Mouse (Mus musculus) limb, embryonic 15.5 days (tissue): Measurements from ENCODE around the gene Dennd1a. TPM values are rescaled to one million over a fixed set of nuclear protein-coding genes. Genes with fewer than 3 reads are reported as not detected.

Experiments
- ATAC-seq: fragments of 200-750 bp; cut with Nextera tagmentation; 2 replicates; pipeline ENCODE4 v1.8.0; 2017; ENCODE audit warnings: low read depth, moderate TSS enrichment; ENCODE audit not compliant: insufficient number of reproducible peaks, low FRiP score, low TSS enrichment
- H3K27ac ChIP-seq: fragments of 300-500 bp; sonication (generic); 2 replicates; pipeline ENCODE4 v1.5.1; 2015; ENCODE audit warnings: moderate library complexity, mild to moderate bottlenecking, inconsistent platforms
- H3K27me3 ChIP-seq: fragments of 300-500 bp; sonication (generic); 2 replicates; pipeline ENCODE4 v1.6.1; 2015; ENCODE audit warnings: inconsistent platforms
- H3K36me3 ChIP-seq: fragments of 300-500 bp; sonication (generic); 2 replicates; pipeline ENCODE4 v1.6.1; 2015; ENCODE audit warnings: inconsistent platforms
- H3K4me1 ChIP-seq: fragments of 300-500 bp; sonication (generic); 2 replicates; pipeline ENCODE4 v1.6.1; 2015; ENCODE audit warnings: inconsistent platforms
- H3K4me2 ChIP-seq: fragments of 300-500 bp; sonication (generic); 2 replicates; pipeline ENCODE4 v1.6.1; 2015; ENCODE audit warnings: mild to moderate bottlenecking, inconsistent platforms
- H3K4me3 ChIP-seq: fragments of 300-500 bp; sonication (generic); 2 replicates; pipeline ENCODE4 v1.5.1; 2015; ENCODE audit warnings: mild to moderate bottlenecking, inconsistent platforms
- H3K9ac ChIP-seq: fragments of 300-500 bp; sonication (generic); 2 replicates; pipeline ENCODE4 v1.6.1; 2015; ENCODE audit warnings: inconsistent platforms
- H3K9me3 ChIP-seq: fragments of 300-500 bp; sonication (generic); 2 replicates; pipeline ENCODE4 v1.6.1; 2016; ENCODE audit warnings: inconsistent platforms
- WGBS: fragments of 180-500 bp; shearing (Covaris S2); methylation state at CpG from one replicate; pipeline ENCODE4 v1.1.7; 2015; 5-methylcytosine and 5-hydroxymethylcytosine counted together
- polyA plus RNA-seq: library from polyadenylated mRNA; unstranded; fragments of >200 nt; fragmentation: Nextera tagmentation; extraction: Ambion mirVana; gene quantifications from 2 replicates; pipeline ENCODE4 v1.2.1, GENCODE M21; 2015

Dennd1a gene
- polyA plus RNA-seq, 1 experiment from 2014 or later, result 13.0 TPM

- no peak overlapping the region for H3K4me3 ChIP-seq
- no peaks in the 10 kb centered on the region for H3K36me3 ChIP-seq
- peak; percentile 82 for ATAC-seq
- no peak overlapping the region for H3K4me2 ChIP-seq
- H3K9me3 ChIP-seq, result no peaks in the 10 kb centered on the region
- H3K27me3 ChIP-seq, result peaks cover 4% of the 10 kb centered on the region; the same call in 1 of the 2 replicates
- H3K4me1 ChIP-seq, result peaks cover 70% of the 10 kb centered on the region
- WGBS, result 13% methylated on average over 2 of the region's 2 CpGs
- H3K27ac ChIP-seq, result peak overlapping the region; percentile 79
- H3K9ac ChIP-seq, result no peak overlapping the region
Measured at GRCm38 (mm10) chr2:37768903-37769302, 518.3 kb downstream of the Dennd1a start.

GRCm38 (mm10) chr2:37767739-37768138 is 519.5 kb downstream of the Dennd1a start:
- 0 out of 2 replicates have a peak, but pooled peaks cover under 1% of the 10 kb centered on the region for H3K27me3 ChIP-seq
- peak overlapping the region; percentile 79 for H3K27ac ChIP-seq
- H3K4me3 ChIP-seq, result no peak overlapping the region
- H3K36me3 ChIP-seq, result no peaks in the 10 kb centered on the region
- ATAC-seq, result no peak
- no peak overlapping the region for H3K9ac ChIP-seq
- no peak overlapping the region for H3K4me2 ChIP-seq
- peaks cover 70% of the 10 kb centered on the region for H3K4me1 ChIP-seq
- H3K9me3 ChIP-seq, result no peaks in the 10 kb centered on the region
- WGBS, result 72% methylated on average over 3 of the region's 3 CpGs

GRCm38 (mm10) chr2:37767080-37767547 is 520.1 kb downstream of the Dennd1a start:
- H3K4me2 ChIP-seq, result peak overlapping the region; percentile 19; the same call in 1 of the 2 replicates
- peaks cover 70% of the 10 kb centered on the region for H3K4me1 ChIP-seq
- peak overlapping the region; percentile 79 for H3K27ac ChIP-seq
- H3K27me3 ChIP-seq, result no peaks in the 10 kb centered on the region
- no peak overlapping the region for H3K4me3 ChIP-seq
- no peaks in the 10 kb centered on the region for H3K9me3 ChIP-seq
- no peaks in the 10 kb centered on the region for H3K36me3 ChIP-seq
- no peak for ATAC-seq
- no peak overlapping the region for H3K9ac ChIP-seq
- 4% methylated on average over 9 of the region's 9 CpGs for WGBS

GRCm38 (mm10) chr2:37766027-37766761 is 521.0 kb downstream of the Dennd1a start:
- no peak for ATAC-seq
- 59% methylated on average over 10 of the region's 11 CpGs for WGBS
- Histone ChIP-seq H3K4me1 (peaks cover 65% of the 10 kb centered on the region), H3K27ac (0 out of 2 replicates have a peak overlapping the region, but pooled peaks have one; percentile 79), H3K4me2 (no peak overlapping the region), H3K4me3 (no peak overlapping the region), H3K36me3 (no peaks in the 10 kb centered on the region), H3K9me3 (no peaks in the 10 kb centered on the region), H3K27me3 (no peaks in the 10 kb centered on the region), H3K9ac (no peak overlapping the region)

GRCm38 (mm10) chr2:37765082-37765483 is 522.1 kb downstream of the Dennd1a start:
- H3K36me3 ChIP-seq, result no peaks in the 10 kb centered on the region
- H3K9me3 ChIP-seq, result no peaks in the 10 kb centered on the region
- 16% methylated on average over 21 of the region's 21 CpGs for WGBS
- no peak overlapping the region for H3K4me2 ChIP-seq
- H3K27ac ChIP-seq, result 0 out of 2 replicates have a peak overlapping the region, but pooled peaks have one; percentile 4
- no peaks in the 10 kb centered on the region for H3K27me3 ChIP-seq
- H3K4me1 ChIP-seq, result peaks cover 55% of the 10 kb centered on the region
- H3K4me3 ChIP-seq, result no peak overlapping the region
- no peak overlapping the region for H3K9ac ChIP-seq
- ATAC-seq, result no peak

GRCm38 (mm10) chr2:37764514-37764913 is 522.7 kb downstream of the Dennd1a start:
- H3K9me3 ChIP-seq, result no peaks in the 10 kb centered on the region
- no peak overlapping the region for H3K9ac ChIP-seq
- H3K4me2 ChIP-seq, result no peak overlapping the region
- peaks cover 49% of the 10 kb centered on the region for H3K4me1 ChIP-seq
- H3K27me3 ChIP-seq, result no peaks in the 10 kb centered on the region
- H3K4me3 ChIP-seq, result no peak overlapping the region
- ATAC-seq, result no peak
- 83% methylated on average over 2 of the region's 2 CpGs for WGBS
- no peaks in the 10 kb centered on the region for H3K36me3 ChIP-seq
- no peak overlapping the region for H3K27ac ChIP-seq

GRCm38 (mm10) chr2:37763638-37764037 is 523.6 kb downstream of the Dennd1a start:
- Histone ChIP-seq H3K4me3 (no peak overlapping the region), H3K27ac (no peak overlapping the region), H3K36me3 (no peaks in the 10 kb centered on the region), H3K4me2 (no peak overlapping the region), H3K9ac (no peak overlapping the region), H3K27me3 (no peaks in the 10 kb centered on the region), H3K9me3 (no peaks in the 10 kb centered on the region), H3K4me1 (peaks cover 47% of the 10 kb centered on the region)
- WGBS, result 31% methylated on average over 3 of the region's 3 CpGs
- ATAC-seq, result no peak

- ATAC-seq, result no peak
- Histone ChIP-seq H3K9ac (no peak overlapping the region), H3K27me3 (no peaks in the 10 kb centered on the region), H3K9me3 (no peaks in the 10 kb centered on the region), H3K4me3 (no peak overlapping the region), H3K36me3 (no peaks in the 10 kb centered on the region), H3K4me2 (no peak overlapping the region), H3K27ac (no peak overlapping the region), H3K4me1 (peaks cover 43% of the 10 kb centered on the region)
- 35% methylated on average over 6 of the region's 6 CpGs for WGBS
Measured at GRCm38 (mm10) chr2:37760633-37761032, 526.6 kb downstream of the Dennd1a start.

GRCm38 (mm10) chr2:37758343-37759015 is 528.7 kb downstream of the Dennd1a start:
- peak overlapping the region; percentile 20; the same call in 1 of the 2 replicates for H3K4me3 ChIP-seq
- 0 out of 2 replicates have a peak, but pooled peaks have one; percentile 55 for ATAC-seq
- peak overlapping the region; percentile 75 for H3K27ac ChIP-seq
- peak overlapping the region; percentile 36 for H3K4me2 ChIP-seq
- H3K27me3 ChIP-seq, result no peaks in the 10 kb centered on the region
- H3K9ac ChIP-seq, result peak overlapping the region; percentile 14; the same call in 1 of the 2 replicates
- no peaks in the 10 kb centered on the region for H3K36me3 ChIP-seq
- WGBS, result 8% methylated on average over 21 of the region's 21 CpGs
- H3K4me1 ChIP-seq, result peaks cover 34% of the 10 kb centered on the region
- no peaks in the 10 kb centered on the region for H3K9me3 ChIP-seq

- Histone ChIP-seq H3K27ac (peak overlapping the region; percentile 75), H3K4me2 (peak overlapping the region; percentile 36; the same call in 1 of the 2 replicates), H3K36me3 (no peaks in the 10 kb centered on the region), H3K9ac (no peak overlapping the region), H3K27me3 (no peaks in the 10 kb centered on the region), H3K4me3 (0 out of 2 replicates have a peak overlapping the region, but pooled peaks have one; percentile 20), H3K4me1 (peaks cover 34% of the 10 kb centered on the region), H3K9me3 (no peaks in the 10 kb centered on the region)
- ATAC-seq, result no peak
- 75% methylated on average over 4 of the region's 4 CpGs for WGBS
Measured at GRCm38 (mm10) chr2:37757784-37758183, 529.4 kb downstream of the Dennd1a start.

GRCm38 (mm10) chr2:37757016-37757415 is 530.2 kb downstream of the Dennd1a start:
- Histone ChIP-seq H3K27ac (no peak overlapping the region), H3K4me1 (peaks cover 34% of the 10 kb centered on the region), H3K9ac (no peak overlapping the region), H3K9me3 (no peaks in the 10 kb centered on the region), H3K36me3 (no peaks in the 10 kb centered on the region), H3K27me3 (no peaks in the 10 kb centered on the region), H3K4me2 (no peak overlapping the region), H3K4me3 (no peak overlapping the region)
- 81% methylated on average over 5 of the region's 5 CpGs for WGBS
- ATAC-seq, result no peak
